Mouse (Mus musculus) heart, postnatal 25 days (tissue): ENCODE measurements around the gene Dydc1. TPM values are rescaled to one million over a fixed set of nuclear protein-coding genes. Genes with fewer than 3 reads are reported as not detected.

Experiments used
- DNase-seq: peaks from one replicate; pipeline ENCODE4 v3.0.0; 2022; ENCODE audit warnings: low spot score
- intact Hi-C: fragments of 180-260 bp; cut with DNase I; formaldehyde crosslinking; loops from one replicate; pipeline ENCODE4 v1.15.1; 2025
- total RNA-seq, 2 experiments: library from RNA; stranded (reverse); gene quantifications; 2 replicates each; pipeline ENCODE4 v1.2.3; 2021

Dydc1 gene
- total RNA-seq, 2 experiments from 2014 or later: not detected

- DNase-seq: no peak
- intact Hi-C loops: no loop called here
Observed at GRCm38 (mm10) chr14:41096296-41096860, 23.7 kb downstream of the Dydc1 start.

- DNase-seq: no peak
- intact Hi-C loops: no loop called here
Observed at GRCm38 (mm10) chr14:41098726-41099125, 26.0 kb downstream of the Dydc1 start.

- no peak for DNase-seq
- intact Hi-C loops: no loop called here
Observed at GRCm38 (mm10) chr14:41100712-41101111, 28.0 kb downstream of the Dydc1 start.

- intact Hi-C loops: no loop called here
- DNase-seq: no peak
Observed at GRCm38 (mm10) chr14:41101242-41101641, 28.5 kb downstream of the Dydc1 start.

- no peak for DNase-seq
- intact Hi-C loops: no loop called here
Observed at GRCm38 (mm10) chr14:41102269-41102668, 29.6 kb downstream of the Dydc1 start.

- DNase-seq: no peak
- intact Hi-C loops: no loop called here
Observed at GRCm38 (mm10) chr14:41104853-41105444, 32.2 kb downstream of the Dydc1 start, which contains the start of gene Mat1a. Mat1a (plus strand) TSS chr14:41105035.

- no peak for DNase-seq
- intact Hi-C loops: no loop called here
Observed at GRCm38 (mm10) chr14:41111031-41111668, 38.4 kb downstream of the Dydc1 start.

GRCm38 (mm10) chr14:41112944-41113343 is 40.2 kb downstream of the Dydc1 start:
- no peak for DNase-seq
- intact Hi-C loops: no loop called here

GRCm38 (mm10) chr14:41116271-41116670 is 43.6 kb downstream of the Dydc1 start:
- intact Hi-C loops: no loop called here

GRCm38 (mm10) chr14:41124683-41125082 is 52.0 kb downstream of the Dydc1 start:
- no peak for DNase-seq
- intact Hi-C loops: no loop called here

More at GRCm38 (mm10) chr14:41116271-41116670, 43.6 kb downstream of the Dydc1 start:
- DNase-seq: no peak

- intact Hi-C loops: no loop called here
- DNase-seq: no peak
Observed at GRCm38 (mm10) chr14:41127997-41128396, 55.3 kb downstream of the Dydc1 start.

GRCm38 (mm10) chr14:41131540-41131939 is 58.8 kb downstream of the Dydc1 start, which contains the start of gene Sftpa1:
Sftpa1 (plus strand) TSS chr14:41131782.
- intact Hi-C loops: loop anchor here (2.0 kb wide), 1 partner anchor 31 kb away; no protein-coding TSS in a partner anchor

GRCm38 (mm10) chr14:41137006-41137405 is 64.3 kb downstream of the Dydc1 start:
- DNase-seq: no peak
- intact Hi-C loops: no loop called here

More at GRCm38 (mm10) chr14:41131540-41131939, 58.8 kb downstream of the Dydc1 start, which contains the start of gene Sftpa1:
- no peak for DNase-seq

- DNase-seq: no peak
- intact Hi-C loops: no loop called here
Observed at GRCm38 (mm10) chr14:41140686-41141085, 68.0 kb downstream of the Dydc1 start.

Other genes starting within 250 kb of the Dydc1 start
- gene Sh2d4b, start 179.6 kb upstream of the Dydc1 start, total RNA-seq: under 1 TPM; 0.62 to 0.81 TPM
- gene Tspan14, start 106.1 kb upstream of the Dydc1 start, total RNA-seq: 10 to 100 TPM; 17.1 to 18.1 TPM
- 10 to 100 TPM; 16.3 to 17.0 TPM for gene Fam213a, start 59.1 kb upstream of the Dydc1 start, total RNA-seq
- not detected for gene Dydc2, start 3.7 kb upstream of the Dydc1 start, total RNA-seq
- gene Mat1a, start 32.1 kb downstream of the Dydc1 start, total RNA-seq: not detected
- gene Sftpa1, start 58.9 kb downstream of the Dydc1 start, total RNA-seq: under 1 TPM in 1 of 2 experiments, not detected in 1; 0.64 TPM
- not detected for gene Mbl1, start 78.5 kb downstream of the Dydc1 start, total RNA-seq
- gene Sftpd, start 112.2 kb downstream of the Dydc1 start, total RNA-seq: not detected
- not detected for gene Gm2832, start 205.9 kb downstream of the Dydc1 start, total RNA-seq